In the genomic region with DNA sequence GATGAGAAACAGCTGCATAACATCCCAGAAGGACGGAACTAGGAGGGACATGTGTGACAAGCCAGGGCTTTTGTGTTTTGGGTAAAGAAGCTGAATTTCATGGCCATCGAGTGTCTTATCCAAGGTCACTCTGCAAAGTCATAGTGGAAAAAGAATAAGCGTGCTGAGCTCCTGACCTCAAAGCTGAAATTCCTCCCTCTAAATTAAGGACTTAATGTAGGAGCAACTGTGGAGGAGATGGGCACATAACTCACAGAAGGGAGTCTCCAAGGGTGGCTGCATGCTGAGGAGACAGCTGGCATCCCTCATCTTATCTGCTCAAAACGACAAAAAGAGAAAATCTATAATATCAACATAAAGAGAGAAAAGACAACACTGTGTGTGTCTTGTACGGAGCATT, we compare ENCODE assay signal across 19 mouse cellular contexts. TPM values are rescaled to one million over a fixed set of nuclear protein-coding genes. Genes with fewer than 3 reads are reported as not detected.
"Had no signal": no experiment of that assay in that cellular context is flagged by ENCODE, and none has a peak within 500 bp of the region (broad histone marks: within the 10 kb centered on the region; RNA-seq: fewer than 3 reads in every experiment).

No protein-coding gene starts in this region.

- H3K4me2 ChIP-seq: lung, embryonic 15.5 days; midbrain, embryonic 11.5 days; midbrain, embryonic 13.5 days; midbrain, embryonic 15.5 days; neural tube, embryonic 12.5 days; stomach, embryonic 15.5 days had no signal

- H3K9me3 ChIP-seq: lung, embryonic 15.5 days; megakaryocyte, embryonic 14.5 days; midbrain, embryonic 13.5 days; midbrain, embryonic 15.5 days; neural tube, embryonic 12.5 days; stomach, embryonic 15.5 days had no signal

- H3K9ac ChIP-seq: liver, postnatal 0 days; lung, embryonic 15.5 days; midbrain, embryonic 13.5 days; midbrain, embryonic 15.5 days; neural tube, embryonic 12.5 days; stomach, embryonic 15.5 days had no signal

- H3K27me3 ChIP-seq: lung, embryonic 15.5 days; midbrain, embryonic 15.5 days; neural tube, embryonic 12.5 days; stomach, embryonic 15.5 days had no signal

- H3K36me3 ChIP-seq: lung, embryonic 15.5 days; midbrain, embryonic 13.5 days; midbrain, embryonic 15.5 days; neural tube, embryonic 12.5 days; stomach, embryonic 15.5 days had no signal

- DNase-seq: liver, postnatal 0 days; lung, adult 2 months; lung, postnatal 14 days; lung, postnatal 36 days; right cerebral cortex, postnatal 14 days; thymus, adult 2 months; thymus, postnatal 25 days; thymus, postnatal 4 days had no signal

- ATAC-seq: liver, postnatal 0 days; lung, postnatal 0 days; midbrain, embryonic 13.5 days; midbrain, embryonic 15.5 days had no signal

- H3K27ac ChIP-seq: lung, embryonic 15.5 days; macrophage; midbrain, embryonic 13.5 days; midbrain, embryonic 15.5 days; neural tube, embryonic 12.5 days; stomach, embryonic 15.5 days; stomach, postnatal 0 days had no signal

- H3K4me3 ChIP-seq: lung, embryonic 15.5 days; megakaryocyte, embryonic 14.5 days; midbrain, embryonic 13.5 days; midbrain, embryonic 15.5 days; neural tube, embryonic 12.5 days; stomach, embryonic 15.5 days had no signal

RNA-seq across cellular contexts. Expression of a gene that starts 33.9 kb away (rescaled TPM):
- polyA plus RNA-seq: liver, postnatal 0 days; macrophage; spleen, adult 2 months had no signal
